Mouse (Mus musculus) liver, adult 2 months (tissue): ENCODE results near the gene Gabrb3.

Source experiments
- CTCF ChIP-seq: fragments of 200-500 bp; IDR thresholded peaks from 2 replicates; pipeline ENCODE4 v1.5.1; 2011; ENCODE audit warnings: low read depth, low read length, control low read depth
- POLR2A ChIP-seq: fragments of 200-500 bp; IDR thresholded peaks from 2 replicates; pipeline ENCODE4 v1.6.1; 2011; ENCODE audit warnings: low read length, control low read depth; ENCODE audit not compliant: insufficient read depth; ENCODE audit errors: extremely low read depth

- TF ChIP-seq POLR2A (no peak), CTCF (no peak)
Measured at GRCm38 (mm10) chr7:57491795-57492194, 72.3 kb downstream of the Gabrb3 start.
